Mouse (Mus musculus) liver (tissue): ENCODE measurements around the gene Slc9a4.
"Not testable (repeated sequence)": the region's sequence is repeated elsewhere in the genome, so short reads cannot be mapped to it uniquely, and the experiment has no call there.

ENCODE experiments used
- DNase-seq: peaks from one replicate; pipeline ENCODE4 v3.0.0-alpha.2; 2020; ENCODE audit warnings: mixed read lengths

The Slc9a4 gene

DNA sequence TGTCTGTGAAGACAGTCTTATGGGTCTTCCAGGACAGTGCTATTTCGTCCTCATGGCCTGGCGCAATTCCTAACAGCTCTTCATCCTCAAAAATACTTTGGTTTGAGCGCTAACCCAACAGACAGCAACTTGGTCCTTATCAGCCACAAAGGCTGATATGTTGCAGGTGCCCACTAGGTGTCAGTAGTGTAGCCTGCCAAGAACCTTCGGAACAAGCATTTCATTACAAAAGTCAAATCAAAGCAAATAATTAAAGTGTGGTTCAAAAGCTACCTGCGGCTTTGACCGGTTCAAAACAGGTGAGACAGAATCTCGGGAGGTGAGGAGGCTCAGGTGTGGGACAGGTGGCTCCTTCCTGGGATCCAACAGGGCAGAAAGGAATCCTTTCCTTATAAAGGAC lies at the start of gene Slc9a4:
Gene Slc9a4, plus strand, starts transcription at position 298 of the 400 bp plus-strand sequence.
- peak; percentile 27 for DNase-seq

DNA sequence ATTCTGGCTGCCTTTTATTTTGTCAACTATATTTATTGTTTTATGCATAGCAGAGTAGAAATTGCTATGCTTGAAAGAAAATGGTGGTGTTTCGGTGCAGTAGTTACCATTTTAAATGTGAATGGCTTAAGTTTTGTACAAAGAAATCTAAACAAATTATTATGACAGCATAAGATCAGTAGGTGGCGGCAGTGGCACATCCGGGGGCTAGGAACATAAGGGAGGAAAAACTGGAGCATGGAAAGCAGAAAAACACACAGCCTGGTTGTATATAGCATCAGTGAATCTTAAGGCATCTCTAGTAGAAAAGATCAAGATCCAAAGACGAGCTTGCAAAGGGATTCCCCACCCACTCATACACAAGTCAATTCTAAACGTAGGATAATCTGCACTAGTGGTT lies 42.3 kb upstream of the Slc9a4 start:
- DNase-seq: no peak

DNA sequence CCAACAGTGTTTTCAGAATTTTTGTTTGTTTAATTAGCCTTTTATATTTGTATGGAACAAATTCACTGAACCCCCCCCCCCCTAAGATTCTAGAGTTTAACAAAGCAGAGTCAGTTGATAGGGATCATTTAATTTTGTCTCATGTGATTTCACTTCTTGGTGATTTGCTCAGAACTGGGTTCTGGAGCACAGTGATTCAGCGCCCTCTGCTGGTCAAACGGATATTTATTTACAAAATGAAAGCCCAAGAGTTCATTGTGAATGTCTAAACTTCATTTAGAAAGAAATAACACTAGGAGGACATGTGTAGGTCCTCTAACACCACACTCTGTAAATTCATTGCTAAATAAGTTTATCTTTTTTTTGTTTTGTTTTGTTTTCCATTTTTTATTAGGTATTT lies 35.2 kb upstream of the Slc9a4 start:
- DNase-seq: peak; percentile 48

DNA sequence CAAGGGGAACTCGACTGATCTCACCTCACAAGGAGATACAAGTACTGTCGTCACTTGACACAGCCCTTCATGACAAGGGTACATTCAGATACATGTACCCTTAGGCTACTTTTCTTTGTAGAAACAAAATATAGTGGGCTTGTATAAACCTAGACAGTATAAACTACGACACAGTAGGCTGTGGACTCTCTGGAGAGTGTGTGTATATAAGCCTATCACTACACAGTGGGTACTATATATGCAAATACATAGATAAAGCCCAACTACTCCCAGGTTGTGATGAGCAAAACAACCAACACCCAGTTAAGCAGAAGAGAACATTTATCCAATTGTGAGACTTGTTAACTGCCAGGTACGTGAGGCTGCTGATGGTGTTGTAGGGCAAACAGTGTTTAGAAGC lies 33.2 kb upstream of the Slc9a4 start:
- no peak for DNase-seq

DNA sequence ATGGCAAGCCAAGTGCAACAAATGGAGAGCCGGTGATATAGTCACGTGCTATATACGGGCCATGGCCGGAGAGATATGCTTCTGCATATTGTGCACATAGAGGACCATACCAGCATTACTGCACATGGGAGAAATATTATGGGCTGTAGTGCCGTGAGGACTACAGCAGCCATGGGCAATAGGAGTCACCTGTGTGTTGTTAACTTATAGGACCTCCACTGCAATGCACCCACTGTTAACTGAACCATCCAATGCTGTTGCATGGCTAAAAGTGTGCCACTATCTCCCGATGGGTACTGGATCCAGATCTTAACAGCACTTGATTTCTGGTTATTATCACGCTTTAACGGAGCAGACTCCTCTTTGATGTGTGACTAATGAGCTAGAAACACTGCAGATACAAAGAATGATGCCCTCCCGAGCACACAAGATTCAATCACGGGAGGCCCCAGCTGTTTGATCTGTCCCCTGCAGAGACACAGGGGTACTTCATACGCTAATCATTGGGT lies 32.8 kb upstream of the Slc9a4 start:
- DNase-seq: no peak

DNA sequence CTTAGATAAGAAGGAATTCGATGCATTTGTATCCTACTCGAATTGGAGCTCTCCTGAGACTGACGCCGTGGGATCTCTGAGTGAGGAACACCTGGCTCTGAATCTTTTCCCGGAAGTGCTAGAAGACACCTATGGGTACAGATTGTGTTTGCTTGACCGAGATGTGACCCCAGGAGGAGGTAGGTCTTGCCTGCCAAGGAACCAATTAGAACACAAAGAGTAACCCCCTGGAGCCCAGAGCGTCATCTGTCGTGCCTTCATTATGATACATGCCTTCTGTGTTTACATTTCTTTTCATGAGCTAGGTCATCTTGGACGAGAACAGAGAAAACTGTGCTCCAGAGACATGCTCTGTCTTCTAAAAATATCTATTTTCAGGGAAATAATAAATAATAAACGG lies 32.1 kb upstream of the Slc9a4 start:
- DNase-seq: no peak

DNA sequence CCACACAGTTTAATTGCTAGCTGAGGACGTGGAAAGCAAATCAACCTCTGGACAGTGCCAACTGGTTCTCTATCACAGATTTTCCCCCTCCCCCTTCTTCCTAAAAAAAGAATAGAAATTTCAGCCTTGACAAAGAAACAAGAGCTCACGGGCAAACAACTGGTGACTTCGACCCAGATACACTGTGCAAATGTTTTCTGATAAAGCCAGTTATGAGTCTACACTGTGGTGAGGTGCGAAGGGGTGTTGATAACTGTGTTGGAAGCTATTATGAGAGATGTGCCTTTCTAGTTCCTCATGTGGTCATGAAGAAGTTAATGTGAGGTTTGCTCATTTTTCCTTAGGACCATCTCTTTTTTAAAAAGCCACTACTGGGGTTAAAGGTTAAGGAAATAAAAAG lies 10.5 kb upstream of the Slc9a4 start:
- no peak for DNase-seq

DNA sequence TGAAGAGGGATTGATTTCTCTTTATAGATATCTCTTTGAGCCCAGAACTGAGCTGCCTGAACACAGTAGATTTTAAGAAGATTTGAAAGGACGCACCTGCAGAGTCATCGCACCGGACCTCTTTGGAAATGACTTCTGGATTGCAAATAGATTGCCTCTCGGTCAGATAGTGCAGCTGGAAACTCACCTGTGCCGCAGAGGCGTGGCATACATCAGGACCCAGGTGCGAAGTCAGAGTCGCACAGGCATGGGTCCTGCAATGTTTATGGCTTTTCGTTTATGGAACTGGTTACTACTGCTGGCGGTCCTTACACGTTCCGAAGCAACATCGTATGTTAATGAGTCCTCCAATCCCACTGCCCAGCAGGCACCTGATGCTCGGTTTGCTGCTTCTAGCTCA lies 388 bp downstream of the Slc9a4 start:
- no peak for DNase-seq

DNA sequence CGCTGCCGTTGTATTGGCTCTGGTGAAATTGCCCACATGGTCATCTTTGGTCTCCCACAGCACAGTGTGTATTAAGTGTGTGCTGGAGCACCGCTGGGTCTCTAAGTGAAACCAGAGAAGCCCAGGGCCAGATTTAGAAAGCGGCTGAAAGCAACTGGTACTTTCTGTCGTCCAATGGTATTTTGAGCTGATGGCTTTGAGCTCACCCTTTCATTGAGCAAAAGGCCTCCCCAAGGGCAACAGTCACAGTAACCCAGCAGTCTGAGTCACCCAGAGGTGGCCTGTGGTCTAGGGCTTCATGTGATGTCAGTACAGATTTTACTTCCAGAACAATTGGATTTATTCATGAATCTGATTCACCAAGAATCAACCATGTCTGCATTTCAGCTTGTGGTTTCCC lies 6.9 kb downstream of the Slc9a4 start:
- no peak for DNase-seq

DNA sequence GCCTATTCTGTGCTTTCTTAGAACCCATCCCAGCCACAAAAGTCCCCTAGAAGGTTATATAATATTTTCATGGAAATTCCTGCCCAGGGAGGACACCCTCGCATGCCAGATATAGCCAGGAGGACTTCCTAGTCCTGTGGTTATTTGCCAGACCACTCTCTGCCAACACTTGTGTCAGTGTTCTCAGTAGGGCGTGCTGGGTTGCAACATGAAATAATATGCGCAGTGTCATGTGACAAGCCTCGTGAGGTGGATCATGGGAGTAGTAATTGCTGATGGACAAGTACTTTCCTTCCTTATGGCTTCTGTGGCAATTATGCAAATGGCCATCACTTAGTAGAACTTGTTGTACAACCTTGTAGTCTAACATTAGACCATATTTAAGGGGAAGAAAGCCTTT lies 11.1 kb downstream of the Slc9a4 start:
- no peak for DNase-seq

DNA sequence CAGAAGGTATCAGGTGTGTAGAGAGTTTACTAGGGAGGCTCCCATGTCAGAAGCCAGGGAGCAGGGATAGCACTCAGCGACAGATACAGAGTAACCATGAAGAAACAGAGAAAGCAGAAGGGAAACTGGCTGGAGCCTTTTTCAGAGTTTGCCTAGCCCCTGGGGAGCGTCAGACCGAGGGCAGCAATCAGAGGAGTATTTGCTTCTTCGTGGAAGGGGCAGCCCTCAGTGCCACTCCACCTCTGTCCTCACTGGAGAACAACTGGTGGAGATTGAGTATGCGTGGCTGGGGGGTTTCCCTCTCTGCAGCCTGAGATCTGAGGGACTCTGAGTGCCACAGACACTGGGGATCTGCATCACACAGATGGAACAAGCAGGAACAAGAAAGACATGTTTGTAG lies 17.9 kb downstream of the Slc9a4 start:
- DNase-seq: no peak

DNA sequence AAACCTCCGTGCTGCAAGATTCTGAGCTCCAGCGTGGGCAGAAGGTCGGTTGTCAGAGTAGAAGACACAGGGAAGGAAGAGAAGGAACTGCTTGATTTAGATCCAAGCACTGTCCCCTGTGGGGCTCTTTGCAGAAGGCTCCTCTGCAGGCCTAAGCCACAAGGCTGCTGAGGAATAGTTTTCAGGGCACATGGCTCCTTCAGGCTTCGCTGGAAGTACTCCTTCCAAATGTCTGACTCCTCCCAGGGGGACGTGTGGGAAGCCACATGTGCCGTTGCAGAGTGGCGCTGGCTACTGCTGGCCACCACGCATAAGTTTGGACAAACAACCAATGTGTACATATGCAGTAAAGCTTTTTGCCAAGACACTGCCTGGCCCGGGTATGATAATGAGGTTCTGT lies 19.8 kb downstream of the Slc9a4 start:
- DNase-seq: not testable (repeated sequence)

DNA sequence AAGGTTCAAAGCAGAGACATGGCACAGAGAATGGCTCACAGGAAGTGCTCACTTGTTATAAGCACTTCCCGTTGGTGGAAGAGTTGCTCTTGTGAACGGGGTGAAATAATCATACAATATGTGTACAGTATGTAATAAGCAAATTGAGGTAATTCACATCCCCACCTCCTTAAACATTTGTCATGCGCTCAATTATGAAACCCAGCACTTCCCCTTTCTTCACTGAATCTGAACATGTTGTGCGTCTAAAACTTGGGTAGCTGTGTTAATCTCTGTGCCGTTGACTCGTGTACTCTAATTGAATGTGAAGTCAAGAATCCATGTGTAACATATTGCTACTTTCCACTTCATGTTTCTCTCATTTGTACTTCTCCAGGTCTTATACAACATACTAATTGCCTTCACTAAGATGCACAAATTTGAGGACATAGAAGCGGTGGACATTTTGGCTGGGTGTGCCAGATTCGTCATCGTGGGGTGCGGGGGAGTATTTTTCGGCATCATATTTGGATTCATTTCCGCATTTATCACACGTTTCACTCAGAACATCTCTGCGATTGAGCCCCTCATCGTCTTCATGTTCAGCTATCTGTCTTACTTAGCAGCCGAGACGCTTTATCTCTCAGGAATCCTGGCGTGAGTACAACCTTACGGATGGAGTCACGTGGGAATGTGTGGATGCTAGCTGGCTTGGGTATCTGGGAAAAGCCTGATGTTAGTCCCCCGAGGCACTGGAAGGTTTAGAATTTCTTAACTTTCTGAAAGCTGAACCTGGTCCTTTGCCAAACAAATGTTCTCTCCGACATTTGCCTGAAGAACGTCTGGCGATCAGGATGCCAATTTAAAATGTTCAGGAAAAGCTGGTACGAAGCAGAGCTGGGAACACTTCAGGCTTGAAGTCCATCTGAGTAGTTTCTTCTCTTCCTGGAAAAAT lies 20.8 kb downstream of the Slc9a4 start:
- DNase-seq: no peak

DNA sequence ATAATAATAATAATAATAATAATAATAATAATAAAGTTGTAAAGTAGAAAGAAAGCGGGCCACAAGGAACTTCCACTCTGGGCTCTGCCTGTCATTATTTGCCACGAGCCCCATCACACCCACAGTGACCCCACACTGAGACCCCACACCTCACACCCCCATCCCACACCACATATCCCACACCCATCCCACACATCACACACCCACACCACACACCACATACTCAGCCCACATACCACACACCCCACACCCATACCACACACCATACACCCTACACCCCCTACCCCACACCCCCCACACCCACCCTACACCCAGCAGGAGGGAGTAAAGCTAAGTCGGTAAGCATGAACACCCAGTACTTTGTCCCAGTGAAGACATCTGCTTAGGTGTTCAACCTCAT lies 21.6 kb downstream of the Slc9a4 start:
- DNase-seq: no peak

DNA sequence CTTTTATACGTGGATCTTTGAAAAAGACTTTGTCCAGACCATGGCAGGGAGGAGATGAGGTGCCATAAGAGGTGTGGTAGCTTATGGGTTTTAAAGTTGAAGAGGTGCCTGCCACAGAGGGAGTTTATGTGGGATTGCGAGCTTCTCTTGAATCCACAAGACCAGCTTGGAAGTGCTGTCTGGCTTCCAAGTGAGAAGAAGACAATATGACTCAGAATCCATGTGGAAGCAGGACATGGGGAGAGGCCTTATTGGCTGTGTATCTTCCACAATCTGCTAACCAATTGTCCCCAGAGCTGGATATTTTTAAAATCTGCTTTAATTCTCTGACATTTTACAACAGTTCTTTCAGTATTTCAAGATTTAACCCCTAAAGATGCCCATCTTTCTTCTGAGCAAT lies 33.3 kb downstream of the Slc9a4 start:
- DNase-seq: no peak

DNA sequence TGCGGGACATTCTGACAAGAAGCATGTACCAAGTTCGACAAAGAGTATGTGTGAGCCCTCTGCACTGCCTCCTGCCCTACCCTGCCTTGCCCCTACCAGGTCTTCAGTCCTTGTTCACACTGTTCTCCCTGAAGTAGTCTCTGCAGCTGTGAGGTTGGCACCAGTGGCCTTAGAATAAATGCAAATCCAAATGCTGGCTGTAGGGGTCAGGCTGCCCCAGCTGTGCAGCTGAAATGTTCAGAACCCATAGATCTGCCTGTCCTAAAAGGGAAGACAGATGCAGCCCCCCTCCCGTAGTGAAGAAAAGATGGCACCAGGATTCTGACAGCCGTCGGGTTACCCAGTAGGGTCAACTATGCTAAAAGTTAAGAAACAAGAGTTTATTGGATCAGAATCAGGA lies 39.2 kb downstream of the Slc9a4 start:
- DNase-seq: no peak

DNA sequence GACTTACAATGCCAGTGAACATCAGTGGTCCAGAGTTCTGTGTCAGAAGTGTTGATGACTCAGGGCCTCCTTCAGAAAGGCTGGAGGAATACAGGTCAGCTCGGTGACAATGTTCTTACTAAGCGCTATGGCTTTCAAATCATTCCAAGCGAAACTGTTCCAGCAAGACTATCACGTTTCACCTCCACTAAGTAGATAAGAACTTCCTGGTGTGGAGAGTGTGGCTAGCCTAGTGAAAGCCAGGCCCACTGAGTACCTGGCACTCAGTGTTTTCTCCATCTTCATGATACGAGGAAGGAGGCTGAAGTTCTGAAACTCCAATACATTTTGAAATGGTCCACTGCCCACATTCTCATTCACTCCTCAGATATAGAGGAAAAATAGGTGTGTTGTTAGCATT lies 40.0 kb downstream of the Slc9a4 start:
- no peak for DNase-seq

DNA sequence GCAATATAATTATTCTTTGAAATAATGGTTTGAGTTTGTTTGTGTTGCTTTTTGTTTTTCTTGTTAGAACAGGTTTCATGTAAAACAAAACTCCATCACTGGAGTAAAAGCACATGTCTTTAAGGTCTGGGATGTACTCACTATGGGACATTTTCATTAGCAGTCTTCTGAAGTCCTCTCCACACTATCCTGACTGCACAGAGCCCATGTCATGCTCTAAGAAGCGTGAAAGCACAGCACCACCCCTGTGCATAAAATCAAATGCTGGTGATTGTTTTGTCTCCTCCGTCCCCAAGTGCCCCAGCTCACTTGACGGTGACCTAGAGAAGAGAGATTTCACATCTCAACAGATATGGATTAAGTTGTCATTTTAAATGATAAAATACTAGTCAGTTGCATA lies 45.1 kb downstream of the Slc9a4 start:
- no peak for DNase-seq

DNA sequence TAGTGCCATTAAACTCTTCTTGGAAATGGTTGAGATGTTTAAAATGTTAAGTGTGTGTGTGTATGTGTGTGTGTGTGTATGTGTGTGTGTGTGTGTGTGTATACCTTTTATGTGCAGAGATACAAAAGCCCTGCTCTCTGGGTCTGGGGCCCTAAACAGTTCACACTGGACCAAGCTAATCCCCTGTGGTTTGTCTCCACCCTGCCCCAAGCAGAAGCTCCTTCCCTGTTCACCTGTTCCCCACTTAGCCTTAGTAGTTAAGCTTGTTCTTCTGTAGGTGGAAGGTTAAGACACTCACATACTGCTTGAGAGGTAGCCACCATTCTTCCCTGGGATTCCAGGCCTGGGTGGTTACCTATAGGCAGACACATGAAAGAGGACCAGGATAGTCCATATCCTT lies 47.1 kb downstream of the Slc9a4 start:
- DNase-seq: no peak

DNA sequence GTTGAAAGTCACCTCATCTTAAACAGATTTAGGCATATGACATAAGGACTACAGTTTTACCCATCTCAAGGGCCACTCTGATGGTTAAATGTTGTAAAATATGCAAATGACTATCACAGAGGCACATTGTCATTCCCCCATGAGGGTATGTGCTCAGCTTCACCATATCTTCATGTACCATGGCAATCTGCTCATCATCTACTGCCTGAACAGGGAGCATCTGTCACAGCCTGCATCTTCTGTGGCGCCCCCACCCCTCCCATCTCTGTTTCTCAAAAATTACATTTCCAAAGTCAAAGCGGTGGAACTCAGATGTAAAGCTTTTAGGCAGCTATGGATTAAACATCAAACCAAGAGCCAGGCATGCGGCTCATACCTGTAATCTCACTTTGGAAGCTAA lies 48.6 kb downstream of the Slc9a4 start:
- no peak for DNase-seq

DNA sequence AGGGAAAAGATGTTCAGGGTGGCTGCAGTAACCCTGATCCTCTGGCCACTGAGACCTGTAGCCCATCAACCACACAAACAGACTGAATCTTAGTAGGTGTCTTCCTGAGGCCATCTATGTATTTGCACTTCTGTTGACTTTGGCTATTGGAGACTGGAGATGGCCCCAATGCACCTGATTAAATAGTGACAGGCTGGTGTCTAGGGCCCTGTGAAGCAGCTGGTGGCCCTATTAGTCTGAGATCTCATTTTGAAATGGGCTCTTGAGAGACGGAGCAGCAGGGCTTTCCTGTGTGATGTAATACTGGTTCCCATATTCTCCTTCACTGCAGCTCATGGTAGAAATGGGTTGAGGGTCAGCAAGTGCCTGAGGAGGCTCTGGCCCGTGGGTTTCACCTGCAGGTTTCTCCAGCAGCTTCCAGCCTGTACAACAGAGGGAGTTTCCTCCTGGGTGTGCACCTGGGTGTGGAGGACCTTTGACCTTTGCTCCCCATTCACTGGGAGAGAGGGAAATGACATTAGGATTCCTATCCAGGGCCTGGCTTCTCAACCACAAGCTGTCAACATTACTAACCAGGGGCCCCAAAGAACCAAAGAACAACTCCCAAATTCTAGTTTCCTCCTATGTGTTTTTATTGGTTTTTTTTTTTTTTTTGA lies 52.7 kb downstream of the Slc9a4 start:
- no peak for DNase-seq

DNA sequence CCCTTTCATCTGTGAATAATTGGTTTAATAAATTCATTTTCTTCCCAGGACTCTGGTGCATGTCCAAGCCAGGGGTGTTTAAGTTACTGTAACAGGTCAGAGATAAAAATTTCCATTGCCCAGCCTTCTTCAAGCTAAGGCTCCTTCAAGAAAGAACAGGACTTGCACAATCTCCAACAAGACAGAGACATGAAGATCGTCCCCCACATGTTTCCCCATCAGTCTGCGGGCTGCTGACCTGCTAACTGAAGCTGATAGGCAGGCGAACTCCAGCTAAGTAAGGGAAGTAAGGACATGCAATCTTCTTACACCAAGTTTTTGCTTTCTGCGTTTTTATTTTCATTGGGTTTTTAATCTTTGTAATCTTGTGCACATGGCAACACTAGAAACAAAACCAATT lies 54.7 kb downstream of the Slc9a4 start:
- DNase-seq: no peak

DNA sequence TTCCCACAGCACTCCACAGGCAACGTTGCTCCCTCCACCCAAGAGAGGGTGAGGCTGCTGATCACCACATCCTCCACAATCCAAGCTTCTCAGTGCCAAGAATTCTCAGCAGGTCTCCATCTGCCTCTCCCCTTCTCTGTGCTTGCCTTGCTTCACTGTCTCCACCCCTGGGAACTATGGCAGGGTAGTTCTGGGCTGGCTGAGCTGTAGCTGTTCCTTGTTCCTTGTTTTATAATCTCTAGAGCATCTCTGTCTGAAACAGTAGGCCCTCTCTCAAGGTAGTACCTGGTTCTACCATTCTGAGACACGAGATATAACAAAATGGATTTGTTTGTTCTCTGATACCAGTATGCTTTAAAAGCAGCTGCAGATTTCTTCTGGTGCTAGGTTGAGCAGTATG lies 68.4 kb downstream of the Slc9a4 start:
- DNase-seq: no peak

DNA sequence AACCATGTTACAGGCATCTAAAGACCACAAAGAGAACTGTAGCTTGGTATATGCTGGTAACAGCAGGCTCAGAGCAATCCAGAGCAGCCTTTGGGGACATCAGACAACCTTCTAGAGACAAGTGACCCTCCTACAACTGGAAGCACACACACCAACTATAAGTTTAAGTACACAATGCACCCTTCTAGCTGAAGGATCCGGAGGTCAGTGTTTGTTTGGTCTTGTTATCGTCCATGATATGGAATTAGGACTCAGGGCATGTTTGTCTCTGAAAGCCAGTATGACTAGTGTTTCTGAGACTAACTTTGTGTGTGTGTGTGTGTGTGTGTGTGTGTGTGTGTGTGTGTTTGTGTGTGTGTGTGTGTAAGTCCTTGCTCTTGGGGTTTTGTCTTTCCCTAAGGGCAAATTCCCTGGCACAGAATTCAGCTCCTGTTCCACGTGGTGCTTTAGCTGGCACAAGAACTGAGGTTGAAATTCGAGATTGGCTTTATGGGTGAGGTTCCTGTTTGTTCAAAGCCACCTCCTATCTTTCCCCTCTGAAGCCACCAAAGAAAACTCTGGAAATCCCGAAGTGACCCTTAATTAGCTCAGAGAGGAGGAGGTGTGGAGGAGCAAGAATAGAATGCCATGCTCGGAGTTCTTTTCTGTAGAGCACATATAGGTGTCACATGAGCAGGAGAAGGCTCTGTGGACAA lies 71.1 kb downstream of the Slc9a4 start:
- DNase-seq: no peak
